Mouse (Mus musculus) testis, adult 2 months (tissue): Measurements from ENCODE around the gene Foxp4.

Experiments used
- CTCF ChIP-seq: fragments of 200-500 bp; IDR thresholded peaks from 2 replicates; pipeline ENCODE4 v1.5.1; 2012; ENCODE audit warnings: low read depth, mild to moderate bottlenecking, inconsistent platforms, low read length, moderate library complexity; ENCODE audit not compliant: control insufficient read depth, insufficient read depth, insufficient replicate concordance
- POLR2A ChIP-seq: fragments of 200-500 bp; IDR thresholded peaks from 2 replicates; pipeline ENCODE4 v1.6.1; 2012; ENCODE audit warnings: low read depth, mild to moderate bottlenecking, inconsistent platforms, low read length, moderate library complexity; ENCODE audit not compliant: control insufficient read depth

DNA sequence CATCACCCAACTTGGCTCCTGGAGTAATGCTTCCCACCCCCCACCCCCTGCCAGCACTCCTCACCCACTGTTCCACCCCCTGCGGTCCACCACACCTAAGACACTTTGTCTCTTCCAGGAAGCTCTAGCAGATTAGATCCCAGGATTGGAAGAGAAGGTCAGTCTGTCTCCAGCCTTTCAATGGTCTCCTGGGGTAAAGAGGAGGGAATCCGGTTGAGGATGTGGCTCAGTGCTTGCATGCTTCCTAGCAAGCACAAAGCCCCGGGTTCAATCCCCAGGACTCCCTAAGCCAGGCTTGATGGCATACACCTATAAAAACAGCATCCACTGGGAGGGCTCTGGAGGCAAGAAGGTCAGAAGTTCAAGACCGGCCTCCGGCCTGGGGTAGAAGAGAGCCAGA, 26.4 kb upstream of the Foxp4 start:
- TF ChIP-seq CTCF (no peak), POLR2A (no peak)
